Mouse (Mus musculus) heart, adult 9 months (tissue): ENCODE measurements around the gene Hlx.

ENCODE experiments used
- DNase-seq, 2 experiments: peaks; one replicate each; pipeline ENCODE4 v3.0.0; 2022; ENCODE audit warnings: low spot score in 2 of 2

Hlx gene

DNA sequence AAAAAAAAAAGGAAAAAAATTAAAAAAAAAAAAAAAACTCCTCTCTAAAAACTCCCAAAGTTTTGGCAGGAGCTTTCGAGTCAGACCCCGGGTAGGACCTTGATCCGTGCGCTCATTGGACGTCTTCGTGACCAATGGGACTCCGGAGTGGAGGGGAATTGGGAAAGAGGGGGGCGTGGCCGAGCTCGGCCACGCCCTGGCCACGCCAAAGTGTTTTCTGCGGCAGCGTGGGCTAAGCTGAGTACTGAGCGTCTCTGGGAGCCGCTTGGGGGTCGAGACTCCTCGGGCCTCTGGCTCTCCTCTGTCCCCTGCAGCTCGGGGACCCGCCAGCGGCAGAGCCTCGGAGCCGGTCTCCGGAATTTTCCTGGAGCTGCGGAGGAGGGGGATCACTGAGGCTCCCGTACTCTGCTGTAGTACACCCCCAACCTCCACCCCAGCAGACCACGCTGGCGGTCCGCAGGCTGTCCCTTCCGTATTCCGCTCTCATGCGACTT, at the start of gene Hlx:
TSS of gene Hlx (minus strand) at position 64 of the 494 bp plus-strand sequence.
- DNase-seq: peak; percentile 77 to 81

DNA sequence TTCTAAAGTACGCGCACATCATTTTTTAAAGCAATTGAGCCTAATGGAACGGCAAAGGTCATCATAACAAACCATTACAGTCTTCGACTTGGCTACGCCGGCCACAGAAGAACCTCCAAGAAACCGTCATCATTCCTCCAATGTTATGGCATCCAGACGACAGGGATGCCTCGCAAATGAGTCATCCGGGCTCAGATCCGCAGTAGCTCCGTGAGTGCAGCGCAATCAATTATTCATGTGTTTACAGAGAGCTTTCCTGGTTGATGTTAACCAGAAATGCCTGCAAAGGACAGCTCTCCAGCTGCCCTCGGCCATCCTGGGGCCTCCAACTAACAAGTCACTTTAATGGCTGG, 49.7 kb upstream of the Hlx start:
- peak; percentile 33 to 35 for DNase-seq

DNA sequence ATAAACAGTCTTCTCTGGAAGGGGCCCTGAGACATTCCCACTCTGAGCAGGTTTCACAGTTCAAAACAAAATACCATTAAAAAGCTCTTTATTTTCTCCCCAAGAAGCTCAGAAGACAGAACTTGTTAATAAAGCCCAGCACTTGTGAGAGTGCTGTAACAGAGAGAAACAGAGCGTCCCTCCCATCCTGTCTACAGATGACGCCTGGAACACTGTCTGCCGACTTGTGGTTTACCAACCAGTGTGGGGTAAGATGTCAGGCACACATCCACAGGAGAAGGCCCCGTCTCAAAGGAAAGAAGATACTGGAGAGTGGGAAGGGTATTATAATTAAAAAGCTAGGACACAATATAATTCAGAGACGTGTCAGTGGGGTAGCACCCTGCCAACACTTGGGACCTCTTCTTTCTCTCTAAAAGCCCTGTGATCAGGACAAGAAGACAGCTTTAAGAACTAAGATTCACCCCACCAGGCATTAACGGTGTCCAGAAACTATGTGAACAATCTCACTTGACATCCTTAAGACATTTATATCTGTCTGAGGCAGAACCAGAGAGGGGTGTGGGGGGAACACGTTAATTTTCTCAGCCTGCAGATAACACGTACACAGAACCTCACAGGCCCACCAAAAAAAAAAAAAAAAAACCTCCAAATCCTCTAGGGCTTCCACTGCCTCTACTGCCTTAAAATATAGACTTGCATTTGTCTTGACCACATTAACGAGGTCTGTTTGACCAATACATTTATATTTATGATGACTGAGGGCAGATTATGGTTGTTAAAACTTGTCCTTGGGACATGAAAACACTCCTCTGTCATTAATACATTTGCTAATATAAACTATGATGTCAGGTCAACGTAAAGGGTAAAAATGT, 49.1 kb upstream of the Hlx start:
- no peak for DNase-seq

DNA sequence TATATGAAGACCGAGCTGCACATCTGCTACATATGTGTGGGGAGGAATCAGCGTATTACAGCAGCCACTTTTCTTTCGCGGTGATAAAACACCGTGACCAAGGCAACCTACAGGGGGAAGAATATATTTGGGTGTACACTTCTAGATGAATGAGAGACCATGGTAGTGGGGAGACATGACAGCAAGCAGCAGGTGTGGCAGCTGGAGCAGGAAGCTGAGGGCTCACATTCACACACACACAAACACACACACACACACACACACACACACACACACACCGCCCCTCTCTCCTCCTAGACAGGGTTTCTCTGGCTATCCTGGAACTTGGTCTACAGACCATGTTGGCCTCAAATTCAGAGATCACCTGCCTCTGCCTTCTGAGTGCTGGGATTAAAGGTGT, 45.7 kb upstream of the Hlx start:
- no peak for DNase-seq

DNA sequence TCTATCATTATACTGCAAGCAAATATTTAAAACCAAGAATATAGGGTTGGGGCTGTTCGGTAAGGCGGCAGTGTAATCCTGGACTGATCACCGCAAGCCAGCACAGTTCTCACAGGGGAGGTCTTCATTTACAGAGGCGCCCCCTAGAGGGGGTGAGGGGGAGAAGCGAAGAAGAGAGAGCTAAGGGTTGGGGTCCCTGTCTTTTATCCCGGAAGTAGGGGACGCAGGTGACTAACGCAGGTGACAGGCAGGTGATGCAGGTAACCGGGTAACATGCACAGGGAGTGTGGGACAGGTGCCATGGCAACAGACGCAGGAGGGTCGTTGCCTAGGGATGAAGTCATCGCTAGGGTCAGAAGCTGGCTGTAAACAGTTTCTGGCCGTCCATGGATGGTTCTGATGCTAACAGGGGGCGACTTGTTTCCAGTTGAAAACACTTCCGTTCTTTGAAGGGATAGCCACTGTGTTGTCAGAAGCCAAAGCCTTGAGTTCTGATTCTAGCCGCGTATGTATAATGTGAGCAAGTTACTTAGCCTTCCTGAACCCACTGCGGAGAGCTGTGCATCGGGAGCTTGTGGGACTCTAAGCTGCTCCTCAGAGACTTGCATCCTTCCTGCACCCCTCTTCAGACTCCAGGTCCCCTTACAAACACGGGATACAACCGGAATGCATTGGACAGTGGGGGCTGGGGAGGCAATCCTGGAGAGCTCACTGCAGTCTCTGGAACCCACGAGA, 44.8 kb upstream of the Hlx start:
- no peak for DNase-seq

DNA sequence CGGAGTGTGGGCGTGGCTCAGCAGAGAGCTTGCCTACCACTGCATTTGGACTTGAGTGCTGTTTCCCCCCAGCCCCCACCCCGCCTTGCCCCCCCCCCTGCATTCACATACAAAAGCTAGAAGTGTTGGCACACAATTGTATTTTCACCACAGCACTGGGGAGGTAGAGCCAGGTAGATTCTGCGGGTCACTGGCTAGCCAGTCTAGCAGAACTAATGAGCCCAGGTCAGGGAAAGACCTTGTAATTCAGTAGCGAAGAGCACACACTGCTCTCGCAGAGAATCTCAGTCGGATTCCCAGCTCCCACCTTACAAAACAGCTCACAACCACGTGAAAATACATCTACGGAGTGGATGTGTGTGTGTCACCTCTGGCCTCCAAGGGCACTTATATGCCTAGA, 42.9 kb upstream of the Hlx start:
- DNase-seq: no peak

DNA sequence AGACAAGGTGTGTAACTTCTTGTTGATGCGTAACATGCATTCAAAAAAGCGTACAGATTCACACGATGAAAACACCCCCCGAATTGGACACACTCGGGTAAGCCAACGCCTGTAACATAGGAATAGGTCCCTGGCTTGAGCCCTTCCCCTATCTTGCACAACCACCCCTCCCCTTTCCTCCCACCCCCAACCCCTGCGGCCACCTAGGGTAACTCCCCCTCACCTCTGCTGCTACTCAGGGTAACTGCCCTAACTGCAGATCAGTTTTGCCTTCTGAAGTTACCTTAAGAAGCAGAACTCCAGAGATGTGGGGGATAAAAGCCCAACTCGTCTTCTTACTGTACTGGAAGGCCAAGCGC, 39.5 kb upstream of the Hlx start:
- no peak for DNase-seq

DNA sequence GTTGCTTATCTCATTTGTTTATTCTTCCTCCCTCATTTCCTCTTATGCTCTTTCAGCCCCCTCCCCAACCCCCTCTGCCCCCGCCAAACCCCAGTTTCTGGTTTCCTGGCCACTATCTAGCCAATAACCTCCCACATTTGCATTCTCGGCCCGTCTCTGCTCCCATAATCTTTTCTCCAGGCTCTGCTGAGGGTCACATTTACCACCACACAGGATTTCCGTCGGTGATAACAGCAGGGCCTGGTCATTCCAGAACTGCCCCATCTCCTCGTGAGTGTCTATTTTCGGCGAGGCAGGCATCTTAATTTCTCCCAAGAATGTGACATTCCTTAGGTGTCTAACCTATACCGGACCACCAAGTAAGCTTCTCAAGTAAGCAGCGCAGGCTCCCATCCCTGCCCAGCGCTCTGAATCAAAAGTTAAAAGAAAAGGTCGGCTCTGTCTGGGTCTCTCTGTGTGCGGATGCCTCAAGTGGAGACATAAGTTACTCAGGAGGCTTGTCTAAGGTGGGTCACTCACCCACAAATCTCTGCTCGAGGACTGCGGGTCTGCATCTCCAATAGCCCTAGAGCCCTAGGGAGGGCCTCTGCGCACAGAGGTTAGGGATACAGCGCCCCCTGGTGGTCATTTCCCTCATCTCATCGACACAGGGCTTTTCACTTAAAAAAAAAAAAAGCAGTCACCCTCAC, 38.9 kb upstream of the Hlx start:
- DNase-seq: peak; percentile 68 to 81

DNA sequence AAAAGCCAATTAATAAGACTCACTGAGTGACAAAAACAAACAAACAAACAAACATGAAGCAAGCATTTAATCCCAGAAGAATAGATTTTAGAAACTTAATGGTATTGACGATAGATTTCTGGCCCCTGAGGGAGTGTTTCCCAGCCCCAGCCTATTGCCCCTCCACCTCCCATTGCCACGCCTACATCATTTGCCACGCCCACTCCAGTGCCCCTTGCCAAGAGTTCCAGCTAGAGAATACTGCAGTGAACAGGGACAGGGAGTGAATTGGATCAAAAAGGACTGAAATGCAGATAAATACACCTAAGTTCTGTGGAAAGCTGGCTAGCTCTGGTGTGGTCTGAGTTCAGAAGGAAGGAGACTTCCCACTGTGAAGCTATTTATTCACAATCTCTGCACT, 31.4 kb upstream of the Hlx start:
- no peak for DNase-seq

DNA sequence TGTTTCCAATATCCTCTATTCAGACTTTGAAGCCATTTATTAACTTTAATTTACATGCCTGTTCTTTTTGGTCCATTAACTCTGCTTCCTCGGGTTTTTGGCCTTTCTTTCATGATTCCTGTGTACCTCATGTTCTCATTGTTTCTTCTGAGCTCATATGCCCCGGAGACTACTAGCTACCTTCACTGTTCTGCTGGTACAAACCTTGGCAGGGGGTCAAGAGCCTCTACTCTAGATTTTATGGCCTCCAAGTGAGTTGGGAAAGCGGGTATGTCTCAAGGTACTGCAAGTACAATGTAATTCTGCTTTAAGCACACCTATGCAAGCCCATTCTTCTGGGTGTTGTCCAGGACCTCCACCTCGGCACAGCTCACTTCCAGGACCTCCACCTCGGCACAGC, 30.5 kb upstream of the Hlx start:
- DNase-seq: no peak

DNA sequence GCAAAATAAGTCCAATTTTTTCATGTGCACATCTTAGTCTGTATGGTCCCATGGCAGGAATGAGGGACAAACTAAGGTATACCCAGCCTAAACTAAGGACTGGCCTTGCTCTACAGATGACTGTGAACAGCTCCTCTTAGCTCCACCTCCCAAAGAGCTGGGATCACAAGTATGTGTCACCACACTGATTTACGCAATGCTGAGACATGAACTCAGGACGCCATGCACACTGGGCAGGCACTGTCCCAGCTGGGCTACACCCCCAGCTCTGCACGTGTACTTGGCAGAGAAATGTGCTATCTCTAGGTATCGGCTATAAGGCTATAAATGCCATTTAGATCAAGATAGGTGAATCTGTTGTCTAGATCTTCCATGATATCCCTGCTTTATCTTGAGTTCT, 29.6 kb upstream of the Hlx start:
- DNase-seq: no peak

DNA sequence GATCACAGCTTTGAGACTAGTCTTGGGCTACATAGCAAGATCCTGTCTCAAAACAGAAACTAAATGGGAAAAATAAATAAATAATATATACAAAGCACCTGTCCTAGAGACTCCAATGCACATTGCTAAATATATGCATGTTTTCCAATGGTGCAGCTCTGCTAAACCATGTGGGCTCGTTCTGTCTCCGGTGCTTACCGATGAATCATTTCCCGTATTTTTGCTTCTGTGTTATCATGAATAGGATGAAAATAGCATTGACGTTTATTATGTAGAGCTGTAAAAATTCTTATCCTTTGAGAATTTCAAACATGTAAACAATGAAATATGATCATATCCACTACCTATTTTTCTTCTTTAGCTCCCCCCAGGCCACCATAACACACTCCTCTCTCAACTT, 20.3 kb upstream of the Hlx start:
- DNase-seq: no peak

DNA sequence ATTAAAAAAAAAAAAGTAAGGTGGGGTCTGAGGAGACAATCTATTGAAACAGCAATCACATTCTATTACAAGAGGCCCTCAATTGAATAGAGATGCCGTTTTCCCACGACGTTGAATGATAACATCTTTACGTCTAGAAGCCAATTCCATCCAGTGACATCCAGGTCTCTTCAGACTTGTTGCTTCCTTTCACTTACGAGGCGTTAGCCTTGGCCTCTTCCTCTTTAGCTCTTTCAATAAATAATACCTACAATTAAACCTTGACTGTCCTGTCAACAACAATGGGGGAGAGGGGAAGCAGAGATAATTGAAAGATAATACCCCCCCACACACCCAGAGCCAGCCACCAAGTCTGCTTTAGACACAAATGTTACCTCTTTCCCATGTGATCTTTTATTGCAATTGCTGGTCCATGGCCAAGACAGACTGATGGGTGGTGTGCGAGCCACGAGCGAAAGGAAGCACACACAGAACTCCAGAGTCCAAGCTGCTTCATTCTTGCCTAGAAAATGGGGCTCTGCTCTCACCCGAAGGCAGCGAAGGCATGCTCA, 17.8 kb upstream of the Hlx start:
- DNase-seq: no peak

DNA sequence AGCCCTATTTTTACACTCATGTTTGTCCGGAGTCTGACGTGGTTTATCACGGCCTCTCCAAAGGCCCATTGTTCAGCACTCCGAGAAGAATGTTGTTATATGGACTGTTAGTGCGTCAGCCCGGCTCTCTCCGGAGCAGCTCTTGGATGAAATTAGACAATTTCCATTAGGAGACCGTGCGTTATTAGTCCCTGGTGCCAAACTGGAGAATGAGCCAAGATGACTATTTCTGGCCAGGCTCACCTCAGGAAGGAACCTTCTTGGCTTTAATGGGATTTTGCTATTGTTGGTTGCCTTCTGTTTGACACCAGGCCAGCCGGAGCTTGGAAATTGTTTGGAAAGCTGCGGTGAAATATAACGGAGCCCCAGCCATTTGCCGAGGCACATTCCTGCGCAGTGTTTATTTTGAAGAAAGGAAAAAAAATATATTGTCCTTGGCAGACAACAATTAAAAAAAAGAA, 16.3 kb upstream of the Hlx start:
- peak; percentile 85 to 90 for DNase-seq

DNA sequence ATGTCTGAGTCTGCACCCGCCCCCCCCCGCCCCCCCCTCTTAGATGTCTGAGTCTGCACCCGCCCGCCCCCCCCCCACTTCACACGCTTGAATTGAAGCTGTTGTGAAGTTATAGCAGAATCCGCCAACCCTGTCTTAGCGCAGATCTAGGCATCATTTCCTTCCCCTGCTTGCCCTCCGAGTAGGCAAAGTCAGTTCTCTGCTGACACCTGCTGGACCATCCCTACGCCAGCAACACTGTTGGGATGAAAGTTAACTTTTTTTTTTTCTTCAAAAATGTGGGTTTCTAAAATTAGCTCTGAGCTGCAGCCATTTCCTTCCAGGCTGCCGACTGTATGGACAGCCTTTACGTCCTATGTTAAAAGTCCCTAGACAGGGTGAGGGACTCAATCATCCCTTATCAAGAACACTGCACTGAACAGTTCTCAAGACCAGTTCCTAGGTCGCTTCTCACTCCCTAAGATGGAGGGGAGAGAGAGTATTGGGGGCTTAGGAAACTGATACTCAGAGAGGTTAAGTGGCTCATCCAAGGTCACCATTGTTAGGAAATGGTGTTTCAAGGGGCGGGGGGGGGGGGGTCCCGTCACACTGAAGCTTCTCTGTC, 5.6 kb upstream of the Hlx start:
- peak; percentile 54 to 68 for DNase-seq

DNA sequence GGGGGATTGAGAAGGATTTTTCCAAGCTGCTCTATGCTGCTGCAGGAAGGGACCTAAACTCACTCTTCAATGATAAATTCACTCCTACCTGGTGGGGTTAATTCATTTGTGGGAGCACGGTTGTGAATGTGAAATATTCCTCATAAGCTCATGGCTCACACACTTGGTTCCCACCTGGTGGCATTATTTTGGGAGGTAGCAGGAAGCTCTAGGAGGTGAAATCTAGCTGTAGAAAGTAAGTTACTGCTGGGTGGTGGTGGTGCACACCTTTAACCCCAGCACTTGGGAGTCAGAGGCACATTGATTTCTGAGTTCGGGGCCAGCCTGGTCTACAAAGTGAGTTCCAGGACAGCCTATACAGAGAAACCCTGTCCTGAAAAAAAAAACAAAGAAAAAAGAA, 4.8 kb upstream of the Hlx start:
- DNase-seq: no peak

DNA sequence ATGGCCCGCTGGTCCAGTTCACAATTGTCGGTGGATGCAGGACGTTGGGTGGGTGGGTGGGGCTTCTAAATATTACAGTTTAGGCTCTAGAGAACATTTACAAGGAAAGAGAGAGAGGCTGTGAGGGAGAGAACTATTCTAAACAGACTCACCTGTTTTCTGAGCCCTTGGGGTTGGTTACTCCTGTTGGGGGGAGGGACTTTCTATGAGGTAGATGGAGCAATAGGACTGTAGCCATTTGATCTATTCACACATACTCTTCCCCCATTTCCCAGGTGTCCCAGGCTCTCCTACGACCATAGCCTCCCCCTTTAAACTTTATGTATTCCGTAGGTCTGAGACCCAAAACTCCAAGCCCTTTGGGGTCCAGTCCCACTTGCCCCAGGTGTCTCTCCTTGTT, 3.8 kb upstream of the Hlx start:
- no peak for DNase-seq

DNA sequence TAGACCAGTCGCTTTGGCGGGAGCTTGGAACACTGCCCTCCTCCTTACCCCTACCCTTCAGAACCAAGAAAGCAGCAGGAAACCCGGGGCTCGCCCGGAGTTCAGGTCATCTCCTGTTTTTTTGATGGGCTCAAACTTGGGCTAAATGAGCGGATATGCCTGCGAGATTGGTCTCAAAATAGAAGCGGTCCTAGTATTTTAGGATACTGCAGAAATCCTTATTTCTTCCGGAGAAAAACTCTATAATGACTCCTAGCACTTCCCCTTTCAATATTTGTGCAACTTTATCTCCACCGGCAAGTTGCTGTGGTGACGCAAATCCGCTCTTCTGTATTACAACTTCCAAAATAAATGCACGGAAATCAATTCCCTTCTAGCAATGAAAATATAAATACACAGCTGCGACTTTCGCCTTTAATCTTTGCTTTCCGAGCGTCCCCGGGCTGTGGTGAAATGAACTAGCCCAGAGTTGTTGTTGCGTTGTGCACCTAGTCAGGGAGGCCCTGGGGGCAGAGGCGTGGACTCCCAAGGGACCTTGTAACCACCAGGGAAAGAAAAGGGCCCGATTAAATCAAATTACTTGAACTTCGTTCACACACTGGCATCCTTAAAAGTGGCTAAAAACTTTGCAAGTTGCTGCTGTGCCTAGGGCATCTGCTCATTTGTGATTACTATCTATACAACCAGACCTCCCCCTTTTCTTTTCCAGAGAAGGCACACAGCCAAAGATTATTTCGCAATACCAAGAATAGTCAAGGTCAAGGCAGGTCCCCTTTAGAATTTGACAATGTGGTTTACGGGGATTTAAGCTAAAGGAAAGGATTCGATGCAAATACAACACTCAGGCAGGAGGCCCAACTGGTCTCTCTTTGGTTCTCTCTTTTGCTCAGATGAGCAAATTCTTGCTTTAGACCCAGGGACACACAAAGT, 2.8 kb upstream of the Hlx start:
- DNase-seq: peak; percentile 74 to 82

DNA sequence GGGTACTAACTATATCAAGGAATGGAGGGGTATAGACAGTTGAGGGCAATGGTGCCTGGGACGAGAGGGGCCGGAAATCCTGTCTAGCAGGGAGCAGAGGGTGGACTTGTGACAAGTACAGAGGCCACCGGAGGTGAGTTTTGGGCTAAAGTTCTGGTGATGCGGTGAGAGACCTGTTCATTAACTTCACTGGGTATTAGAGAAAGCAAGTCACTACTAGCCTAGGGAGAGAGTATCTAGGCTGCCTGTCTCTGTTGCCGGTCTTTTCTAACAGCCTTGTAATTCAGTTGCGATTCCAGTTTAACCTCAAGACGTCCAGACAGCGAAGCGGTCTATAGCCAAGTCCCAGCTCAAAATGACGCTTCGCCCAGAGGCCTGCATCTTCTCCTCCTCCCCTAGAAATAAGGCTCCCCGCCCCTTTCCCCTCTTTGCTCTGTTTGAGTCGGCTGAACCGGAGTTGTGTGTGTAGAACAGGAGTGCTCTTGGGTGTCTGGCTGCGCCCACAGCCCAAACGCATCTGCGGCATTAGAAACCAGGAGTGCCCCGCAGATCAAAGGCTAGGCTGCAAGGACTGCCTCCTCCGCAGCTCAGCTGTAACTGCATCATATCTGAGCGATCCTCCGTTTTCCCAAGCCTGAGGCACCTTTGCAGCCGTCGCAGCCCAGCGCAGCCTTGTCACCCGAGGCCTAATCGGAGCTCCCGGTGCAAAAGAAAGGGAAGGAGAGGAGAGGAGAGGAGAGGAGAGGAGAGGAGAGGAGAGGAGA, 1.8 kb upstream of the Hlx start:
- peak; percentile 41 to 44 for DNase-seq
